Mouse (Mus musculus) cerebellum, postnatal 10 days (tissue): ENCODE results near the gene Abcc8.

Source experiments
- DNase-seq, 2 experiments: peaks; one replicate each; pipeline ENCODE4 v3.0.0; 2021; ENCODE audit warnings: mixed read lengths in 2 of 2

Gene Abcc8

DNA sequence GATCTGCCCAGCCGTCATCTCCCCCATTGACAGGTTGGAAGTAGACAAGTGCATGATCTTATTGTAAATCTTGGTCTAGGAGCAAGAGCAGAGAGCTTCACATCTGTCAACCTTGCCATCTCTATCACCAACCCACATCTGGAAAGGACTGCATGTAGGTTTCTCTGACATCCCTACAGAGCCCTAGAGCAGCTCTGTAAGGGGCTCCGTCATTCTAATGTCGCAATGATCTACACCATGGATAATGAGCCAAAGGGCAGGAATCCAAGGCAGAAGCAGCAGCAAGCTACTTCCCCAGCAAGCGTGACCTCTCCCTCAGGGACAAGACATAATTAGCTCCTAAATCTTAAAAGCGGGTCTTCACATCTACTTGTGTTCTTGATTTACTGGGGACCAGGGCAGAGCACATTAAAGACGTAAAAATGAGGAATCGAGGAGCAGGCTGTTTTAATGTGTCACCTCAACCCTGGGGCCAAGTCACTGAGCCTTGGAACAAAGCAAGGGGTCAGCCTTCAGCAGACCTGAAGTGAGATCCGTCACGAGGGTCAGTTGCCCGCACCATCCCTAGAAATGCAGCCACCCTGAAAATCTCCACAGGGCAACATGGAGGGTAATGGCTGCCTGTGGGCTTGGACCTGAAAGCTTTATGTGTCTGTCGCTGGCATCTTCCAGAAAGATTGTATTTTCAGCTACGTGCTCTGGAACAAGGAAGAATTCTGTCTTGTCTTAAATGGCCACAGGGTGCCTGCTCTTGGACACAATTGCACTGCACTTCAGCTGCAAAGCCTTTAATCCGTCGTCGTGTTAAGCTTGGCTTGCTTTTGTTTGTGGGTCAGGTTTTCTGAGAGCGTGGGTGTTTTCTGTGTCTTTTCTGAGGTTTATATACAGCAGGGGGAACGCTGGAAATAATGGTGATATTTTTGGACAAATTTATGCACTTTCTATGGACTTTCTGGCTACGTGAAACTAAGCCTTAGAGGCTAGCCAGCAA lies 25.0 kb downstream of the Abcc8 start:
- no peak for DNase-seq

DNA sequence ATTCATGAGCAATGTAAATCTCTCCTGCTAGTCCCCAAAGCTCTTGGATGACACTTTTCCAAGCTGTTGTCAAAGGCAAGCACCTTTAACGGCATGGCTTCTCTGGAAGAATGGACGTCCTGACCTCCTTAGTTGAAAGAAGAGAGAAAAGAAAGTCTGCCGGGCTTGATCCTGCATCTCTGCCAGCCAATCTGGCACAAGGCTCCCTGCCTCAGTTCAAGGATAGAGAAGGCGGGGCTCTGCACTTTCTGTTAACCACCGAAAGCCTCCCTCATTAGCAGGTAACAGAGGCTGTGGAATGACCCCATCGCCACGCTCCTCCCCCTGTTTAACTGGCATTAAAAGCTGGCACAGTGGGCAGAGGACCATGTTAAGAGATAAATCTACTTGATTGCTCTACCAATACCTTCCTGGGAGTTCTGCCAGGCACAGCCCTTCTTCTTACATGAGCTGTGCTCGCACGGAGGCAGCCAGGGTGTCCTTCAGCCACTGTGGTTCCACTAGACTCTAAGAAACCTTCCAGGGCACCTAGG lies 26.9 kb downstream of the Abcc8 start:
- DNase-seq = peak; percentile 42 to 58

- DNase-seq = no peak
Observed at GRCm38 (mm10) chr7:46147417-46147816, 32.4 kb downstream of the Abcc8 start.

DNA sequence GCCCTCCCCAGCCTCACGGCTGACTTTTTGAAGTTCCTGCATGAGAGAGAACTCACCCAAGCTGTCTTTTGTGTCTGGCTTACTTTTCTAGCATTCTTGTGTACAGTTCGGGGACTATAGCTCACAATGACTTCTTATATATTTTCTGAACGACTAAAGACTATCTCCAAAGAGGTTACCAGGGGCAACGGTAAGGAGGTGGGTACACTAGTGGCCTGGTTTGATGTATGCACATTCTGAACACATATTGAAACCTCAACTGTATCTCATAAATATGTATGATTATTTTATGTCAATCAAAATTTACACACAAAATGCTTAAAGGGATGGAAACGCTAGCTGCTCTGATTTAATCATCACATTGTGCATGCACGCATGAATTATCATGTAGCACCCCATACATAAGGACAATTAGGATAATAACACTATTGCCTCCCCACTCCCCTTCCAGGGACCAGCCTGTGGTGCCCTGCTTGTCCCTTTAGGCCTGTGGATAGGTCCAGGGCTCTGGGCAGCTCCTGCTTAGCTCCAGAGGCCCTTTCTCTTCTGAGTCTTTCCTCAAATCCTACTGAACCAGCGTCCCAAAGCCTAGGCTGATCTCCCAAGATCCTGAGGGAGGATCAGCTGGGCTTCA lies 33.0 kb downstream of the Abcc8 start:
- DNase-seq = no peak

- DNase-seq = peak; percentile 53 to 56
Observed at GRCm38 (mm10) chr7:46144061-46144460, 35.8 kb downstream of the Abcc8 start.

GRCm38 (mm10) chr7:46138329-46138930 lies 41.4 kb downstream of the Abcc8 start:
- DNase-seq = no peak

GRCm38 (mm10) chr7:46133858-46134257 lies 46.0 kb downstream of the Abcc8 start:
- no peak for DNase-seq

DNA sequence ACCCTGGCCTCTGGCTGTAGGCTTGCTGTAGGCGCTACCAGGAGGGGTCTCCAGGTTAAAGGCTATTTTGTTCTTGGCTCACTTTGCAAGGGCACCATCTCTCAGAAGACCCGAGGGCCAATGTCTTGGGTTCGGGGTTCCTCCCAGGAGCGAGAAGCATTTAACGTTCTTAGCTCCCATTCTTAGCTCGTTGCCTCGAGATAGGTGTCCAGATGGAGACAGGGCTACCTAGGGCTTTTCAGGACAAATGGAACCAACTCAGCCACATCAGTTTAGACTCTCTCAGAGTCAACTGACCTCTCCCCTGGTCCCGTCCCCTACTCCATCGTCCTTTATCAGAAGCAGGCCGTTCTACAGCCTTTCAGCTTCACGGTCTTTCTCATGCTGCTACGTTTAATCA lies 47.6 kb downstream of the Abcc8 start:
- DNase-seq = no peak

DNA sequence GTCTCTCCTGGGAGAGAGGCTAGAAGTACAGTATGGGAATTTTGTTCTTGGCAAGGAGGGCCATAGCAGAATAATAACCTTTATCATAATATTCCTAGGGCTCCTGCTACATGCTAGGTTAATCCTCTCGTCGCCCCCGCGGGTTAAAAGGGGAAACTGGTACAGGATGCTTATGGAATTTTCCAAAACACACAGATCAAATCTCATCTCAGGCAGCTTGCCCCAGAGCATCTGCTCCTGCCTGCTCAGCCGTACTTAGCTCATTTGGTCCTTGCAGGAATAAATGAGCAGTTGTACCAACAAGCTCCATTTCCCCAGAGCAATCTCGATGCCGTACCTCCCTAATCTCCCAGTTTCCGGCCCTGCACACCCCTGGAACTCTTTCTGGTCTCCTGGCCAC lies 48.0 kb downstream of the Abcc8 start:
- no peak for DNase-seq

GRCm38 (mm10) chr7:46131266-46131665 lies 48.6 kb downstream of the Abcc8 start:
- DNase-seq = no peak

DNA sequence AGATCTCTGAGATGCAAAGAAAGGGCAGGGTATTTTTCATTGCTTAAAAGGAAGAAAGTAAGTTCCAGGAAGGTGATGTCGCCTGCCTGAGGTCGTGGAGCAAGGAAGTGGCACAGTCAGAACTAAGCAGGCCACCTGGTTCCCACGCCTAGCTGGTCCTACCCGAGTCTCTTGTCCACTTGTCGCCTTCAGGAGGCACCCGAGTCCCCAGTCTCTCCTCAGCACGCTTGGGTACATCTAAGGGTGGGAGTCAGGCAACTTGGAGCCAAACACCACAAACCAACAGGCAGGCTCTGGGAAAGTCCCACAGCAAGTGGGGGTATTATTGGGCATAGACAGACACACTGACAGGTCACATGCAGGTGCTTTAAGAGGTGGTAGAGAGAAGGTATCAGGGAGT lies 49.1 kb downstream of the Abcc8 start:
- DNase-seq = no peak

- DNase-seq = no peak
Observed at GRCm38 (mm10) chr7:46129463-46130179, 50.2 kb downstream of the Abcc8 start.

- no peak for DNase-seq
Observed at GRCm38 (mm10) chr7:46128196-46128595, 51.6 kb downstream of the Abcc8 start.

GRCm38 (mm10) chr7:46125340-46125739 lies 54.5 kb downstream of the Abcc8 start:
- DNase-seq = peak; percentile 10 to 11

- peak in 1 of 2 experiments; percentile 22 for DNase-seq
Observed at GRCm38 (mm10) chr7:46124460-46124859, 55.4 kb downstream of the Abcc8 start.

DNA sequence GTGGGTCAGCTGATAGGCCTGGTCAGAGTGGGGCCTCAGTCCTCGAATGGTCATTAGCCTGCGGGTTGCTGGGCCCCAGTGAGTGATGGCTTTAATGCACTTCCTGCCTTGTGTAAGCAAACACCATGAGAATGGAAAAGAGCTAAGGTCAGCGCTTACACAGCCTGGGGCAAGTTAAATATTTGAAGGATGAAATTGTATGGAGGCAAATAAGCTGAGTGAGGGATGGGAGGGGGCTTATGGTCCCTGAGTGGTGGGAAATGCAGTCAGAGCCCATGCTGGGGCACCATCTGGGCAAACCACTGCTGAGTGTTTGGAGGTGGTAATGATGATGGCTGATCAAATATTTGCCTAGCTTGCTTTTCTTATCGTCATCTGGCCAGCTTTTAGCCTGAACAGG lies 56.9 kb downstream of the Abcc8 start:
- peak in 1 of 2 experiments; percentile 60 for DNase-seq

DNA sequence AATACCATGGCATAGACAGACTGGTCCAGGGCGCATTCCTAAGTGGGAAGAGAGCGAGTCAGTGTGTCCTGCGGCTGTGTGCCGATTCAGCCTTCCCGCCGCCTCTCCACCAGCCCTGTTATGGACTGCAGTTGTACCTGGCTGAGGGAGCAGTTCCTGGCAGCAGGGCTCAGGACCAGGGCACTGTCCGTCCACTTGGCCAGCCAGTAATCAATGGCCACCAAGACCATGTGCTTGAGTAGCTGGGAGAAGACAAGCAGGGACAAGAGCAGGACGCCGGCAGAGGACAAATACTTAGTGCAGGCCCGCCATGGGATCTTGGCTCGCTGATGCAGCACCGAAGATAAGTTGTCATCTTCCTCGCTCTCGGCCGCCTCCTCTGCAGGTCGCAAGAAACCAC lies 62.8 kb downstream of the Abcc8 start:
- DNase-seq = no peak

DNA sequence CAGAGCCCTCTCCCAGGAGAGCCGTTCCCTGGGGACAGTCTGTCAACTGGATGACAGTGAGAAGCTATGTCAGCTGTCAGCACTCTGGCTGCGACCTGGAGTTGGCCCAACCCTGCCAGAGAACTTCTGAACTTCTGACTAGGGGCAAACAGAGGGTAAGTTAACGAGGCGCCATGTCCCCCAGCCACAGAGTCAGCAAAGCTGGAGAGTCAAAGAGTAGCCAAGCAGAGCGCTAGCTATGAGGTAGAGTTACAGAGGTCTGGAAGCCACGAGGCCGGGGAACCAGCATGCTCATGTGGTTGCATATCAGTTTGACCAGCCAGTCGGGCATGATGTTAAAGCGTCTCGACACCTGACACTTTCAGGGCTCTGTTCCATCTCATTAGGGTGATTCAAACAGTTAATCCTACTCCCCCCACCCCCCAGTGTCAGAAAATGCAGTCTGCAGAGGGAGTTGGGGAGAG lies 63.7 kb downstream of the Abcc8 start:
- DNase-seq = peak; percentile 68 to 71

GRCm38 (mm10) chr7:46113435-46113834 lies 66.4 kb downstream of the Abcc8 start:
- peak; percentile 81 to 82 for DNase-seq

DNA sequence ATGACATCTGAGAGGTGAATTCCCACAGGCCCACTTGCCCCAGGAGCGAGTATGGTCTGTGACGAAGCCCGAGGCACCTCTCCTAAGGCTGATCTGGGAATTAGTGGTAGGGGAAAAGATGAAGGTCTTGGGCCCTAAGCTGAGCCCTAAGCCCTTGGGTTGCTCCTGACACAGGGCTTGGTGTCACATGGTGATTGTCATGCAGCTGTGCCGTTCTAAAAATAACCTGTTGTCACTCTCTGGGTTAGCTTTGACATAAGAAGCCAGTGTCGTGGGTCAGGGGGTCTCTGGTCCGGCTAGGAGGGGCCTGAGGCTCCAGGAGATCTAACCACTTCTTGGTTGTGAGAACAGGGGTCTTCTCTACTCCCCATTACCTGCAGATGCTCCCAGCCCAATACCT lies 67.9 kb downstream of the Abcc8 start:
- DNase-seq = no peak

- DNase-seq = no peak
Observed at GRCm38 (mm10) chr7:46111212-46111817, 68.5 kb downstream of the Abcc8 start.

- DNase-seq = no peak
Observed at GRCm38 (mm10) chr7:46110079-46110478, 69.8 kb downstream of the Abcc8 start.
